26 mouse cellular contexts compared by ENCODE assay signal in genomic region chr19:53366057-53366775, GRCm38 (mm10). TPM values are rescaled to one million over a fixed set of nuclear protein-coding genes. Genes with fewer than 3 reads are reported as not detected.
DNase-seq lines count a peak whose midpoint lies in the region; ATAC-seq lines count a peak whose summit lies in the region.
"Had no signal": no experiment of that assay in that cellular context is flagged by ENCODE, and none has a peak within 500 bp of the region (broad histone marks: within the 10 kb centered on the region; RNA-seq: fewer than 3 reads in every experiment).

No protein-coding gene starts in this region.

- H3K27me3 ChIP-seq in hindbrain, embryonic 13.5 days = no peaks in the 10 kb centered on the region
- H3K27me3 ChIP-seq in hindbrain, embryonic 12.5 days = no peaks in the 10 kb centered on the region
- H3K27me3 ChIP-seq in neural tube, embryonic 13.5 days = no peaks in the 10 kb centered on the region
- H3K27me3 ChIP-seq: embryonic facial prominence, embryonic 13.5 days; midbrain, embryonic 13.5 days; Patski had no signal

- no peak overlapping the region for H3K4me2 ChIP-seq in hindbrain, embryonic 13.5 days
- no peak overlapping the region for H3K4me2 ChIP-seq in hindbrain, embryonic 12.5 days (replicated peaks)
- H3K4me2 ChIP-seq in neural tube, embryonic 13.5 days = no peak overlapping the region
- H3K4me2 ChIP-seq: midbrain, embryonic 13.5 days had no signal

- peak; percentile 51 for DNase-seq in cerebellum, adult 9-10 months
- DNase-seq in cerebellum, postnatal 14 days = no peak
- no peak for DNase-seq in neural tube, embryonic 10.5 days (ENCODE audit: extremely low spot score, low spot score)
- DNase-seq: adrenal gland, postnatal 14 days; cerebellum, postnatal 36 days; gastrocnemius, postnatal 14 days; kidney, adult 18-20 months; kidney, postnatal 14 days; layer of hippocampus, adult 9-11 months; liver; liver, postnatal 0 days; thymus, postnatal 4 days had no signal

- no peak for ATAC-seq in hindbrain, embryonic 13.5 days (ENCODE audit: low FRiP score)
- ATAC-seq in hindbrain, embryonic 12.5 days (ENCODE audit: low FRiP score) = no peak
- no peak for ATAC-seq in neural tube, embryonic 13.5 days (ENCODE audit: low read depth)
- no peak for ATAC-seq in erythroid progenitor cell, adult 5-6 weeks (replicated peaks; ENCODE audit: low FRiP score, poor library complexity, severe bottlenecking)
- ATAC-seq: activated CD4-positive, CD25-positive, alpha-beta regulatory T cell, adult 4 months; liver, postnatal 0 days; midbrain, embryonic 13.5 days; Patski had no signal

- no peaks in the 10 kb centered on the region for H3K9me3 ChIP-seq in hindbrain, embryonic 13.5 days
- no peaks in the 10 kb centered on the region for H3K9me3 ChIP-seq in hindbrain, embryonic 12.5 days (replicated peaks)
- H3K9me3 ChIP-seq in neural tube, embryonic 13.5 days = no peaks in the 10 kb centered on the region
- H3K9me3 ChIP-seq: embryonic facial prominence, embryonic 13.5 days; midbrain, embryonic 13.5 days had no signal

- H3K36me3 ChIP-seq in hindbrain, embryonic 13.5 days = peaks cover 5% of the 10 kb centered on the region; the same call in 1 of the 2 replicates
- H3K36me3 ChIP-seq in hindbrain, embryonic 12.5 days = peaks cover 11% of the 10 kb centered on the region; the same call in 1 of the 2 replicates
- peaks cover 4% of the 10 kb centered on the region for H3K36me3 ChIP-seq in neural tube, embryonic 13.5 days

- H3K9ac ChIP-seq in hindbrain, embryonic 13.5 days = 0 out of 2 replicates have a peak overlapping the region, but pooled peaks have one; percentile 29
- H3K9ac ChIP-seq in hindbrain, embryonic 12.5 days = no peak overlapping the region
- 0 out of 2 replicates have a peak overlapping the region, but pooled peaks have one; percentile 27 for H3K9ac ChIP-seq in neural tube, embryonic 13.5 days
- H3K9ac ChIP-seq: embryonic facial prominence, embryonic 13.5 days; liver, postnatal 0 days; midbrain, embryonic 13.5 days had no signal

- no peak overlapping the region for H3K4me3 ChIP-seq in hindbrain, embryonic 13.5 days
- H3K4me3 ChIP-seq in hindbrain, embryonic 12.5 days = no peak overlapping the region
- no peak overlapping the region for H3K4me3 ChIP-seq in neural tube, embryonic 13.5 days
- H3K4me3 ChIP-seq: embryonic facial prominence, embryonic 13.5 days; midbrain, embryonic 13.5 days had no signal

- 0 out of 2 replicates have a peak overlapping the region, but pooled peaks have one; percentile 18 for H3K27ac ChIP-seq in hindbrain, embryonic 13.5 days
- no peak overlapping the region for H3K27ac ChIP-seq in hindbrain, embryonic 12.5 days
- H3K27ac ChIP-seq in neural tube, embryonic 13.5 days (replicated peaks) = 0 out of 2 replicates have a peak overlapping the region, but pooled peaks have one; percentile 59
- H3K27ac ChIP-seq: midbrain, embryonic 13.5 days had no signal

- 81% methylated on average over 11 of the region's 11 CpGs for WGBS in hindbrain, embryonic 13.5 days
- 85% methylated on average over 11 of the region's 11 CpGs for WGBS in hindbrain, embryonic 12.5 days
- whole genome bisulfite sequencing in neural tube, embryonic 13.5 days = 78% methylated on average over 11 of the region's 11 CpGs

- peaks cover 32% of the 10 kb centered on the region for H3K4me1 ChIP-seq in hindbrain, embryonic 13.5 days (replicated peaks)
- peaks cover 19% of the 10 kb centered on the region for H3K4me1 ChIP-seq in hindbrain, embryonic 12.5 days
- H3K4me1 ChIP-seq in neural tube, embryonic 13.5 days (replicated peaks) = peaks cover 42% of the 10 kb centered on the region

RNA-seq across cellular contexts. Expression of gene Gm10197, which starts 5.3 kb away (rescaled TPM):
- not detected in 2 replicates for polyA plus RNA-seq in hindbrain, embryonic 13.5 days (2015; fragmentation: Nextera tagmentation; extraction: Ambion mirVana)
- not detected in 2 replicates for polyA plus RNA-seq in hindbrain, embryonic 12.5 days (2016; fragmentation: Nextera tagmentation; extraction: Ambion mirVana)
- not detected in 2 replicates for polyA plus RNA-seq in neural tube, embryonic 13.5 days (2015; fragmentation: Nextera tagmentation; extraction: Ambion mirVana)
- not detected in 2 replicates for total RNA-seq in erythroid progenitor cell, adult 5-6 weeks (2015; ENCODE audit: low replicate concordance)
- not detected in 2 replicates for total RNA-seq in erythroid progenitor cell, adult 5-6 weeks (2017; ENCODE audit: low replicate concordance)
- total RNA-seq: adrenal gland, postnatal 14 days; gastrocnemius, postnatal 14 days; heart, adult 8-10 months; hematopoietic stem cell, adult 5-6 weeks; megakaryocyte progenitor cell, adult 5-6 weeks; neutrophil, adult 5-6 weeks had no signal
- polyA plus RNA-seq: activated CD4-positive, CD25-positive, alpha-beta regulatory T cell, adult 4 months; C2C12; embryonic facial prominence, embryonic 13.5 days; liver, postnatal 0 days; midbrain, embryonic 13.5 days; small intestine, adult 2 months had no signal

RNA-seq across cellular contexts. Expression of gene Smndc1, which starts 24.2 kb away (rescaled TPM):
- 38.7 and 41.6 TPM in 2 replicates for polyA plus RNA-seq in hindbrain, embryonic 13.5 days (2015; fragmentation: Nextera tagmentation; extraction: Ambion mirVana)
- 40.9 and 41.4 TPM in 2 replicates for polyA plus RNA-seq in hindbrain, embryonic 12.5 days (2016; fragmentation: Nextera tagmentation; extraction: Ambion mirVana)
- polyA plus RNA-seq in neural tube, embryonic 13.5 days (2015; fragmentation: Nextera tagmentation; extraction: Ambion mirVana) = 37.5 and 55.4 TPM in 2 replicates
- total RNA-seq in erythroid progenitor cell, adult 5-6 weeks (2015; ENCODE audit: low replicate concordance) = 43.6 and 54.9 TPM in 2 replicates
- total RNA-seq in erythroid progenitor cell, adult 5-6 weeks (2017; ENCODE audit: low replicate concordance) = 31.5 and 32.0 TPM in 2 replicates

RNA-seq across cellular contexts. Expression of gene Mxi1, which starts 55.9 kb away (rescaled TPM):
- polyA plus RNA-seq in hindbrain, embryonic 13.5 days (2015; fragmentation: Nextera tagmentation; extraction: Ambion mirVana) = 39.7 and 54.5 TPM in 2 replicates
- polyA plus RNA-seq in hindbrain, embryonic 12.5 days (2016; fragmentation: Nextera tagmentation; extraction: Ambion mirVana) = 76.2 and 78.4 TPM in 2 replicates
- polyA plus RNA-seq in neural tube, embryonic 13.5 days (2015; fragmentation: Nextera tagmentation; extraction: Ambion mirVana) = 59.8 and 66.5 TPM in 2 replicates
- total RNA-seq in erythroid progenitor cell, adult 5-6 weeks (2015; ENCODE audit: low replicate concordance) = 92.3 and 96.0 TPM in 2 replicates
- total RNA-seq in erythroid progenitor cell, adult 5-6 weeks (2017; ENCODE audit: low replicate concordance) = 167 and 196 TPM in 2 replicates
